In genomic region chr5:150262717-150263103, GRCm38 (mm10) we compare ENCODE assay signal across 8 mouse cellular contexts.
DNase-seq lines count a peak whose midpoint lies in the region; ATAC-seq lines count a peak whose summit lies in the region.

No protein-coding gene starts in this region.

- no peaks in the 10 kb centered on the region for H3K9me3 ChIP-seq in hindbrain, embryonic 13.5 days
- no peaks in the 10 kb centered on the region for H3K9me3 ChIP-seq in hindbrain, embryonic 11.5 days (ENCODE audit: control insufficient read depth, low read length)
- H3K9me3 ChIP-seq in embryonic facial prominence, embryonic 15.5 days (replicated peaks) = no peaks in the 10 kb centered on the region
- no peaks in the 10 kb centered on the region for H3K9me3 ChIP-seq in neural tube, embryonic 13.5 days

- no peak for DNase-seq in hindbrain, embryonic 11.5 days (ENCODE audit: low spot score)
- peak; percentile 44 for DNase-seq in induced T-regulatory cell, adult 2 months (ENCODE audit: low read depth)
- DNase-seq in layer of hippocampus, postnatal 14 days (ENCODE audit: low spot score in 2 of 2) = no peak
- no peak for DNase-seq in retina, embryonic 14.5 days (ENCODE audit: low spot score)

- H3K27me3 ChIP-seq in hindbrain, embryonic 13.5 days = no peaks in the 10 kb centered on the region
- no peaks in the 10 kb centered on the region for H3K27me3 ChIP-seq in hindbrain, embryonic 11.5 days (ENCODE audit: control insufficient read depth, insufficient read depth, low read length)
- no peaks in the 10 kb centered on the region for H3K27me3 ChIP-seq in embryonic facial prominence, embryonic 15.5 days
- H3K27me3 ChIP-seq in neural tube, embryonic 13.5 days = no peaks in the 10 kb centered on the region

- H3K4me1 ChIP-seq in hindbrain, embryonic 13.5 days (replicated peaks) = peaks cover 59% of the 10 kb centered on the region
- no peaks in the 10 kb centered on the region for H3K4me1 ChIP-seq in hindbrain, embryonic 11.5 days (replicated peaks; ENCODE audit: control insufficient read depth, insufficient read depth, low read length)
- peaks cover 23% of the 10 kb centered on the region for H3K4me1 ChIP-seq in embryonic facial prominence, embryonic 15.5 days
- peaks cover 70% of the 10 kb centered on the region for H3K4me1 ChIP-seq in neural tube, embryonic 13.5 days (replicated peaks)

- 76% methylated on average over 5 of the region's 5 CpGs for WGBS in hindbrain, embryonic 13.5 days
- WGBS in hindbrain, embryonic 11.5 days = 85% methylated on average over 5 of the region's 5 CpGs
- WGBS in embryonic facial prominence, embryonic 15.5 days = 39% methylated on average over 5 of the region's 5 CpGs
- WGBS in neural tube, embryonic 13.5 days = 52% methylated on average over 5 of the region's 5 CpGs

- H3K36me3 ChIP-seq in hindbrain, embryonic 13.5 days = no peaks in the 10 kb centered on the region
- H3K36me3 ChIP-seq in hindbrain, embryonic 11.5 days (ENCODE audit: control insufficient read depth, insufficient read depth, low read length) = no peaks in the 10 kb centered on the region
- H3K36me3 ChIP-seq in embryonic facial prominence, embryonic 15.5 days = no peaks in the 10 kb centered on the region
- no peaks in the 10 kb centered on the region for H3K36me3 ChIP-seq in neural tube, embryonic 13.5 days

- peak overlapping the region; percentile 58 for H3K4me2 ChIP-seq in hindbrain, embryonic 13.5 days
- H3K4me2 ChIP-seq in hindbrain, embryonic 11.5 days (replicated peaks; ENCODE audit: low read depth, low read length) = no peak overlapping the region
- H3K4me2 ChIP-seq in embryonic facial prominence, embryonic 15.5 days (replicated peaks) = peak overlapping the region; percentile 92
- peak overlapping the region; percentile 64 for H3K4me2 ChIP-seq in neural tube, embryonic 13.5 days

- 0 out of 2 replicates have a peak overlapping the region, but pooled peaks have one; percentile 54 for H3K4me3 ChIP-seq in hindbrain, embryonic 13.5 days
- no peak overlapping the region for H3K4me3 ChIP-seq in hindbrain, embryonic 11.5 days (ENCODE audit: low read depth, low read length)
- H3K4me3 ChIP-seq in embryonic facial prominence, embryonic 15.5 days (replicated peaks) = peak overlapping the region; percentile 49
- H3K4me3 ChIP-seq in neural tube, embryonic 13.5 days = peak overlapping the region; percentile 46

- 0 out of 2 replicates have a peak overlapping the region, but pooled peaks have one; percentile 86 for H3K9ac ChIP-seq in hindbrain, embryonic 13.5 days
- no peak overlapping the region for H3K9ac ChIP-seq in hindbrain, embryonic 11.5 days (ENCODE audit: low read depth, low read length)
- no peak overlapping the region for H3K9ac ChIP-seq in embryonic facial prominence, embryonic 15.5 days
- peak overlapping the region; percentile 79; the same call in 1 of the 2 replicates for H3K9ac ChIP-seq in neural tube, embryonic 13.5 days

- no peak for ATAC-seq in hindbrain, embryonic 13.5 days (ENCODE audit: low FRiP score)
- no peak for ATAC-seq in hindbrain, embryonic 11.5 days (ENCODE audit: low FRiP score)
- ATAC-seq in embryonic facial prominence, embryonic 15.5 days (ENCODE audit: insufficient number of reproducible peaks, low FRiP score, low TSS enrichment, low read depth) = no peak
- no peak for ATAC-seq in neural tube, embryonic 13.5 days (ENCODE audit: low read depth)
- no peak for ATAC-seq in erythroid progenitor cell, adult 5-6 weeks (replicated peaks; ENCODE audit: low FRiP score, poor library complexity, severe bottlenecking)

- H3K27ac ChIP-seq in hindbrain, embryonic 13.5 days = no peak overlapping the region
- no peak overlapping the region for H3K27ac ChIP-seq in hindbrain, embryonic 11.5 days (ENCODE audit: low read depth, low read length)
- H3K27ac ChIP-seq in embryonic facial prominence, embryonic 15.5 days (replicated peaks) = no peak overlapping the region; the same call in 1 of the 2 replicates
- no peak overlapping the region for H3K27ac ChIP-seq in neural tube, embryonic 13.5 days (replicated peaks)

Comparison
In these comparisons a context has a peak if more than half of its experiments do, and no peak if none do; other contexts are left out.
1. H3K9ac ChIP-seq: peak in hindbrain, embryonic 13.5 days (single experiment) and neural tube, embryonic 13.5 days (single experiment); none in hindbrain, embryonic 11.5 days (single experiment) and embryonic facial prominence, embryonic 15.5 days (single experiment).